Mouse (Mus musculus) retina, postnatal 1 day (tissue): ENCODE results near the gene Msl1.
A peak's percentile ranks its signal among the peaks of the same experiment; 100 is the strongest.

Experiments used
- DNase-seq: peaks from one replicate; pipeline ENCODE4 v3.0.0-alpha.2; 2012

Msl1 gene

DNA sequence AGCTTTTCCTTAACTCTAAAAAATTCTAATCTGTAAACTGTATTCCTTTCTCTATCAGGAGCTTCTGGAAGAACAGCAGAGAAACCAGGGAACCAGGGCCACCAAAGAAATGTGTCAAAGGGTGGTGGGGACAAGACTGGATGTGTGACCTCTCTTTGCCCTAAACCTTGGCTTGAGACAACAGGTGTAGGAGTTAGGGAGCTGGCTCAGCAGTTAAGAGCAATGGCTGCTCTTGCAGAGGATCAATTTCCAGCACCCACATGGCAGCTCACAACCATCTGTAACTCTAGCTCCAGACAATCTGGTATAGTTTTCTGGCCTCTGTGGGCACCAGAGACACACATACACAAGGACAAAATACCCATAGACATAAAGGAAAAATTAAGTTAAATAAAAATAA is 17.4 kb upstream of the Msl1 start:
- no peak for DNase-seq

DNA sequence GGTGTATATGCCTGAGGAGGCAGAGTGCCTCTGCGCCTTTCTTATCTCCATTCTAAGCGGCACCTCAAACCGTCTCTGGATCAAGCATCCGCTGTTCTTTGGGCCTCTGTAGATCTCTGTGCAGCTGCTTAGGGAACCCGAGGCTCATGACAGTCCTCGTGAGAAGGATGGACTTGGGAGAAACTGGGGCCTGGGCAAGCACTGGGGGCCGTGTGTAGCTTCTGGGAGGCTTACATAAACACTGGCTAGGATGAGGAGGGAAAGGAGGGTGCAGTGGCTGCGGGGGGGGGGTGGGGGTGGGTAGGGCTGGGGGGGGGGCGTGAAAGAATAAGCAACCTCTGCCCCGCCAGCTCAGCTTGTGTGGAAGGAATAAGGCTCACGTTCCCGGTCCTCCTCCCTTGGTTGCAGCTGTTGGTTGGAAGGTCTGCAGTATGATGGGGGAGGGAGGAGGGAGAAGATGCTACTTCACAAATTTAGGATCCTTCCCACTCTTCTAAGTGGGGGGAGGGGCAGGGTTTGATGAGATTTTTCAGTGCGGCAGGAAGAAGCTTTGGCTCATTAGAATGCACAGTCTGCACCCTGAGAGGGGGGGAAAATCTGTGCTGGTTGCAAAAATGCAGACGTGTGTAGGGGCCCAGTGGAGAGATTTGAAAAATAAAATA is 13.3 kb upstream of the Msl1 start:
- peak; percentile 89 for DNase-seq

DNA sequence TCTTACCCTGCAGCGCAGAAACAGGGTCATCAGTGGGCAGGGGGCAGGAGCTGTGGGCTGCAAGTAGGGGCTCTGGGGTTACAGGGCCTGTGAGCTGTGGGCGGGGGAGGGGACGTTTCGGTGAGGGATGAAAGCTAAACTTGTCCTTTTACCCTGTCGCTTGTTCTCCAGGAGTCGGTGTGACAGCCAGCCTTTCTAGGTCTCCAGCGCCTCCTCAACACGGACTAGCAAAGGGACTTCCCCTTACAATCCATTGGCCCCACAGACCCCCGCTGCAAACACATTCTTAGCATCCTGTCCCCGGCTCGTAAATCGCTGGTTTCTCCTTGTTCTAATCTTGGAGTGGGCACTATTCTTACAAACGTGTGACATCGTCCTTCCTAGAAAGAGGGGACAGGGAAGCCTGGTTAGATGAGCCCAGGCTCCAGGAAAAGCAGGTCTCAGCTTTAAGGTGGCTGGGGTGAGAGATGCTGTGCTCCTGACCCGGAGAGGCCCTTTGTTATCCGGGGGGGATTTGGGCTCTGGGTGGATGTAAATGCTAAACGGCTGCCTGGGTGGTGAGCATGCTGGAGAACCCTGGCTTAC is 12.6 kb upstream of the Msl1 start:
- peak; percentile 75 for DNase-seq

DNA sequence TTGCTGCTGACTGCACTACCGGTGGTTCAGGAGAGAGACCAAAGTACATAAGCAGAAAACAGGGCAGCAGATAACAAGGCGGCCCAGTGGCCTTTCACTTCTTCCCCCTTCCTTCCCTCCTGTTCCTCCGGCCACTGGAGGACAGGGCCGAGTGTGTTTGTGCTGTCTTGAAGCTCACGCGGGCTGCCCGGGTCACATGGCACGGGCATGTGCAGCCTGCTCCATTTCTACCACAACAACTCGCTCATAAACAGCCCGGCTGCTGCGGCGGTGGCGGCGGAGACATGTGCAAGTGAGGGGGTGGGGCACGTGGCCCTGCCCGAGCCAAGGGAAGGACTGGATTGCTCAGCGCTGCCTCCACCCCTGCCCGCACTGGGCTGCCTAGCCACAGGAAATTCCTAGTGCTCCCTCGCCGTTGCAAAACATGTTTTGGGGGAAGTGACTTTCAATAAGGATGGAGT is 12.1 kb upstream of the Msl1 start:
- peak; percentile 95 for DNase-seq

GRCm38 (mm10) chr11:98784139-98784538 is 11.2 kb upstream of the Msl1 start:
- DNase-seq = no peak

- no peak for DNase-seq
Observed at GRCm38 (mm10) chr11:98785214-98785613, 10.1 kb upstream of the Msl1 start.

DNA sequence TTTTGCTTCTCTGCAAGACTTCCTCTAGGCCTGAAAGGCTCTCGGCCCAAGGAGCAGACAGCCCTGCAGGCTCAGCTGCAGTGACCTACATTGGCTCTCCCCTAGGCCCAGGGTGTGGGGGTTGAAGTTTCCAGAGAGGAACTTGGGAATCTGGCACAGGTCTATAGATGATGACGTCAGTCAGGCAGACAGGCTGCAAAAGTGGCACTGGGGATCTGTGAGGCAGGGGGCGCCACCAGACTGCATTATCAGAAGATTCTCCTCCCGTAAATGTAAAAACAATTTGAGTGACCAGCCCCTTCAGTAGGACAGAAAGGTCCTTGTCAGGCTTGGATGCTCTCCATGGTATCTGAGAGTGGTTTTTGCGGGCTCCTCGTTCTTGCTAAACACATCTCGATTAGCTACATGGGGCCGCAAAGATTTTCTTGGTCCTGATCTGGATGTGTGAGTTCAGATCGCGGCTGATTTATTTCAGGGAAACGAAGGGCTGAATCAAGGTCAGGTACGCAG is 9.5 kb upstream of the Msl1 start:
- DNase-seq = peak; percentile 93

DNA sequence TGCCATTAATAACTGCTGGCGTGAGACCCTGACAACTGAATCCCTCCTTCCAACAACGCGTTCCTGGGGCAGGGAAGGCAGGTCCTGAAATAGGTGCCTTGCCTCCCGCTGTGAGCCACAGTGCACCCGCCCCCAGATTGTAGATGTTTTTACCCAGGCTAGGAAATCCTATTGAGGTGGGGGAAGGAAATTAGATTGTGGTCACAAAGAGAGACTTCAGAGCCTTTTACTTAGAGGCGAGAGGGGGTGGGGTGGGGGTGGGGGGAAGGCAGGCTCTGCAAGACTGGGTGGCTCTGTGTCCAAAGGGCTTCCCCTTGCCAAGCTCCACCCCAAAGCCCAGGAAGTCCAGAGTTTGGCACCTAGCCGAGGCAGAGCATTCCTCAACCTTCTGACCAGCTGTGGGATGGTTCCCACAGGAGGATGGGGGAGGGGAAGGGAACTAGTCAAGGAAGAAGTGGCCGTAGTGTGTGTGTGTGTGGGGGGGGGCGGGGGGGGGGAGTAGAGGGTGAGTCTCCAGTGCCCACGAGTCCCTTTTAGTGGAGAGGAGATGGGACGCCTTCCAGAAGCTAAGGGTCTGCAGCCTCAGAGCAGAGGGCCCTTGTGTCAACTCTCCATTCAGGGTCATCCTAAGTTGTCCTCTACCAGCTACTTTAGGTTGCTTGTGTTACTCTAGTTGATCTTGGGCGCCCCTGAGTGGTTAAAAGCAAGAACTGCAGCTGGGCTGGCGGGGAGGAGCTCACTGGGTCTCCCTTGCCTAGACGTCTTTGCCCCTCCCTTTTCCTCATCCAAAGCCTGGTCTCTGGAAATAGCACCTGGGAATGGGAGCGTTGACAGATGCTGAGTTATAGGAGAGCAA is 8.7 kb upstream of the Msl1 start:
- peak; percentile 96 for DNase-seq

- no peak for DNase-seq
Observed at GRCm38 (mm10) chr11:98787229-98787628, 8.1 kb upstream of the Msl1 start.

DNA sequence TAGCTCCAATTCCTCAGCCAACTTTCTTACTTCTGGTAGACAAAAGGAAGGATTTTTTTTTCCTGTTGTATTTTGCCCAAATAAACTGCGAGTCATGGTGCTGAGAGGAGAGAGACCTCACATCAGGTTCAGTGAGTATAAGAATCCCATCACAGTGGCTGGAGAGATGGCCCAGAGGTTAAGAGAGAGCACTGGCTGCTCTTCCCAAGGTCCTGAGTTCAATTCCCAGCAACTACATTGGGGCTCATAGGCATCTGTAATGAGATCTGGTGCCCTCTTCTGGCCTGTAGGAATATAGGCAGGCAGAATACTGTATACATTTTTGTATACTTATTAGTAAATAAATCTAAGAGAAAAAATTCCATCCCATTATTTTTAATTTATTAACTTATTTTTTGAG is 7.6 kb upstream of the Msl1 start:
- no peak for DNase-seq

- DNase-seq = no peak
Observed at GRCm38 (mm10) chr11:98788139-98788538, 7.2 kb upstream of the Msl1 start.

GRCm38 (mm10) chr11:98788550-98789218 is 6.6 kb upstream of the Msl1 start:
- DNase-seq = peak; percentile 95

DNA sequence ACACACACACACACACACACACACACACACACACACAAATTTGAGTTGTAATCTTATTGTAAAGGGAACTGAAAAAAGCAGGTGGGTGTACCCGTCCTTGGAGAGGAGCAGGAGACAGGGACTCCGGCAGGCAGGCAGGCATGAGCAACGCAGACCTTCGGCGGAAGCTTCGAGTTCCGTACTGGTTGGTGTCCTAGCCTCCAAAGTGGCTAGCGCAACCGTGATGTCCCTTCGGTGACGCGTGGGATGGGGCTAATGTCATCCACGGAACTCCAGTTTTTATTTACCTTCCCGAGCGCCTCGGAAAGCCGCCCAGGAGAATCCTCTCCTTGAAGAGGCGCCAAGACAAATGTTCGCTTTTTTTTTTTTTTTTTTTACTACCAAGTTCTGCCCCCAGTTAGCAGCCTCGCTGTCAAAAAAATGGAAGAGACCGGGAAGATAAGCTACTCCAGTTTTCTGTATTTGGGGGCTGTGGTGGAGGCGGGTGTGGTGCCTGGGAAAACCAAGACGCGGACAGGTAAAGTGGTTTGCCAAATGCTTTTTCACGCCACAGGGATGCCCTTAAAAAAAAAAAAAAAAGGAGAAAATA is 6.0 kb upstream of the Msl1 start:
- DNase-seq = no peak

GRCm38 (mm10) chr11:98789824-98790223 is 5.5 kb upstream of the Msl1 start:
- no peak for DNase-seq

DNA sequence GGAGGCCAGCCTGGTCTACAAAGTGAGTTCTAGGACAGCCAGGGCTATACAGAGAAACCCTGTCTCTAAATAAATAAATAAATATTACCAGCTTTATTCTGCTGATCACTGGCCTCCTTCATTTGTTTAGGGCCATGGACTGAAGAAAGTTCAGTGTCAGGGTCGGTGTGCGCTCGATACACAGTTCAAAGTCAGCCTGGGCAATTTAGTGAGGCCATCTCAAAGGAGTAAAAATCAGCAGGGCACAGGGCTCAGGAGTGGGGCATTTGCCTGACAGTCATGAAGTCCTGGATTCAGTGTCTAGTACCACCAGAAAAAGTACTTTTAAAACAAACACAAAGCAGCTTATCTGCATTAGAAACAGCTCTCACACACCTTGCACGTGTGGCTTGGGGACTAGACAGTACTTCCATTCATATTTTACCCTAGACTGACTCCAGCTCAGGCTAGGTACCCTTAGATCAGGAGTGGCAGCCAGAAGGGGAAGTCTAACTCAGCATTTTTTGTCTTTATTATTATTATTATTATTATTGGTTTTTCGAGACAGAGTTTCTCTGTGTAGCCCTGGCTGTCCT is 4.6 kb upstream of the Msl1 start:
- no peak for DNase-seq

GRCm38 (mm10) chr11:98791448-98791847 is 3.9 kb upstream of the Msl1 start:
- DNase-seq = no peak

GRCm38 (mm10) chr11:98792081-98792480 is 3.2 kb upstream of the Msl1 start:
- no peak for DNase-seq

GRCm38 (mm10) chr11:98794469-98795014 is 774 bp upstream of the Msl1 start:
- DNase-seq = peak; percentile 75

DNA sequence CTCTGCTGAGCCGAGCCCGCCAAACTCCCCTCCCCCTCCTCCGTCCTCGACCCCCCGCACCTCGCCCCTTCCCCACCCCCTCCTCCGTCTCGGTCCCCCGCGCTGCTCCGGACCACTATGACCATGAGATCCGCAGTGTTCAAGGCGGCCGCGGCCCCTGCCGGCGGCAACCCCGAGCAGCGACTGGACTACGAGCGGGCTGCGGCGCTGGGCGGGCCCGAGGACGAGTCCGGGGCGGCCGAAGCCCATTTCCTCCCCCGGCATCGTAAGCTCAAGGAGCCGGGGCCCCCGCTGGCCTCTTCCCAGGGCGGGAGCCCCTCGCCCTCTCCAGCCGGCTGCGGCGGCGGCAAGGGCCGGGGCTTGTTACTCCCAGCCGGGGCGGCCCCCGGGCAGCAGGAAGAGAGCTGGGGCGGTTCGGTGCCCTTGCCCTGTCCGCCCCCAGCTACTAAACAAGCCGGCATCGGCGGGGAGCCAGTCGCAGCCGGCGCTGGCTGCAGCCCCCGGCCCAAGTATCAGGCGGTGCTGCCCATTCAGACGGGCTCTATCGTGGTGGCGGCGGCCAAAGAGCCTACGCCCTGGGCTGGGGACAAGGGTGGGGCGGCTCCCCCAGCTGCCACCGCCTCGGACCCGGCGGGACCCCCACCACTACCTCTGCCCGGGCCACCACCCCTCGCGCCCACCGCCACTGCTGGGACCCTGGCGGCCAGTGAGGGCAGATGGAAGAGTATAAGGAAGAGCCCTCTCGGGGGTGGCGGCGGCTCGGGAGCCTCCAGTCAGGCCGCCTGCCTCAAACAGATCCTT is 598 bp downstream of the Msl1 start:
- peak; percentile 69 for DNase-seq

DNA sequence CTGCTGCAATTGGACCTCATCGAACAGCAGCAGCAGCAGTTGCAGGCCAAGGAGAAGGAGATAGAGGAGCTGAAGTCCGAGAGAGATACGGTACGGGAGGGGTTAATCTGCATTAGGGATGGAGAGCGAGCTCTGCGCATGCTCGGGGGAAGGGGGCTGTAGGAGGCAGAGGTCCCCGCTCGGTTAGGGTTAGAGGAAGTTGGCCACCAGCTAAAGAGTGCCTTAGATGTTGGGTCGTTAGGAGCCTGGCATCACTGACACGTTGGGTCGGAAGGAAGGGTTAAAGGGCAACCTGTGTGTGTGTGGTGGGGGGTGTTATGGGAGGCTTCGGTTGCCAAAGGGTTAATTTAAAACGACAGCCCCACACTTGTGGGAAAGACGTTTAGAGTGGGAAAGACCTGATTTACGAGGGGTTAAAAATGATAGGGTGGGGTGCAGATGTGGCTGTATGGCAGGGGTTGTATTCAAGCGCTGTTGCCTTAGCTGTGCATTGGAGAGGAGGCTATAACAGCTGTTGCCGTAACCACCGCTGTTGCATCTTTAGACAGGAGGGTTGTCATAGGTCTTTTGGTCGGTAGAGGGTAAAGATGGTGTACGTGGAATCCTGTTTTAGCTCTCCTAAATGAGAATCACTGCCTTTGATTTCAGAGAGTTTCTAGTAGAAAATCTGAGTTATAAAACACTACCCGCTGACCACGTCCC is 1.4 kb downstream of the Msl1 start:
- peak; percentile 90 for DNase-seq

DNA sequence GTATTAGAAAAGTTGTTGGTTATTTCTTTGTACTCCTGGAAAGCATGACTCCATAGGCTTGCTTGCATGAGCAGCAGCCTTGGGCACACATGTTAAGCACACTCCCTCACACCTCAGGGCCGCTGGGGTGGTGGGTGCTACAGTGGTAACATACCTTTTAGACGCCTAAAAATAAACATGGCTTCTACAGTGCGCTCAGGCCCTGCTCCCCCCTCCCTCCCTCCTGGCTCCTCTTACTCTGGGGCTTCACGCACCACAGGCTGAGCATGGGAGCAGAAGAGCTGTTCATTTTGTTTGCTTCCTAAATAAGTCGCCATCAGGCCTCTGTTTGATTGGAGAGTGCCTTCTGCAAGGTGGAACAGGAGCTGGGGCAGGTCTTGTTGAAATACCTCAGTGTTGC is 2.0 kb downstream of the Msl1 start:
- DNase-seq = no peak
